Mouse (Mus musculus) ovary, postnatal 36 days (tissue): ENCODE measurements around the gene Epha5.

Experiments
- DNase-seq: peaks from one replicate; pipeline ENCODE4 v3.0.0; 2022; ENCODE audit warnings: low spot score, mixed read lengths

The Epha5 gene

DNA sequence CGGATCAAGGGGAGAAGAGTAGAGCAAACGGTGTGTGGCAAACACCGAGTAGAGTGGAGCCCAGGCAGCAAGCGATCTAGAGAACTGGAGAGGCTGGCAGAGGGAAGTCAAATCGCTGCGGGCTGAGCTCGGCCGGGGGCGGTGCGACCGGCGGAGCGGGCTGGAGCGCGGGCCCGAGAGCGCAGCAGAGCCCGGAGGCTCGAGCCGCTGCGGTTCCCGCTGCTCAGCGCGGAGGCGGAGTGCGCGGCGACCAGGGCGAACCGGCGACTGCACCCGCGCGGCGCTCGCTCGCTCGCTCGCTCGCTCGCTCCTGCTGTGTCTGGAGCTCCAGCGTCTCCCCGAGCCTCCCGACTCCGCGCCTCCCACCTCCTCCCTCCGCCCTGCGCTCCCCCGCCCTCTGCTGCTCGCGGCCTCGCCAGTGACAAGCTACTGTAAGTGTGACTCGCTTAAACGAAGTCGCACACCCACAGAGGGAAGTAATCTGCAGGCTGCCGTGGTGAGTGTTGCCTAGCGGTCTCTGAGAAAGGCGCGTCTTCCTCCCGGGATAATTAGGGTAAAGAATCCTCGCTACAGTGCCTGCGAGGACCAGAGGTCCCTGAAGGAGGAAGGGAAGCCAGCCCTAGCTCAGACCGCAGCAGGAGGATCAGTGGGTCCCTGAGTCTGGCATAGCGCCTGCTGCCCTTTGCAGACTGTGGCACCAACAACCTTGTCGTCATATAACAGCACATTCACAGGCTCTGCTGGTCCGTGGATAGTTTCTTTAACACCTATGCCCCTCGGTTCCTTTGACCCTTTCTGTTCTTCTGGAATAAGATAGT is at the start of gene Epha5:
Epha5 (minus strand) TSS at position 321 of the 818 bp plus-strand sequence.
- peak; percentile 77 for DNase-seq

DNA sequence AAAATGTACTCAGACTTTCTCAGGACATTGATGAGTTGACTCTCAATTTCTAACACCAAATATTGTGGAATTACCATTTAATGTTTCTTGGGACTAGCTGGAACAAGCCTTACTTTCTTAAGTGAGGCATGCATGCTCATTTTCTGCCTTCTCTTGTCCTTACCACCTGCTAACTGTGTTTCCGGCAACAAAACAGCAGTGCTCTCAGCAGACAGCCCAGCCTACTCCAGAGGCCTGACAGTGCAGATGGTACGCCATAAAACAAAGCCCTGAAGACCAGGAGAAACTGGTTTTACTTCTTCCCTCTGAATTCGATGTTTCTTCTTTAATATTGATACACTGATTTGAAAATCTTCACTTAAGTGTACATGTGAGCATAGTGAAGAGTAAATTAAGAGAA is 39.0 kb upstream of the Epha5 start:
- DNase-seq, result no peak

DNA sequence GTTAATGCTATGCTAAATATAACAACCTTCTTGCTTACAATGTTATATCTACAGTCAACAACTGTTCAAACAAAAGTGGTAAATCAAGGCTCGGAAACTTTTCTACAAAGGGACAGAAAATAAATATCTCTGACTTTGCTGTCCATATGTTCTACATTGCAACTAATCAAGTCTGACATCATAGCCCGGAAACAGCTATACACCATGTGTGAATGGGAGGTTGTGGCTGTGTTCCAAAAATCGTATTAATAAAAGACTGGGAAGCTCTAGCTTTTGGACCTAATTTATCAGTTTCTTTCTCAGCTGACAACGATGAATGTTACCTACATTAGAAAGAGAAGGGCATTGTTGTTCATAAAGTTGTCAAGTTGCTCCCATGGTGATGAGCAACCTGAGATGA is 37.5 kb upstream of the Epha5 start:
- DNase-seq, result no peak

DNA sequence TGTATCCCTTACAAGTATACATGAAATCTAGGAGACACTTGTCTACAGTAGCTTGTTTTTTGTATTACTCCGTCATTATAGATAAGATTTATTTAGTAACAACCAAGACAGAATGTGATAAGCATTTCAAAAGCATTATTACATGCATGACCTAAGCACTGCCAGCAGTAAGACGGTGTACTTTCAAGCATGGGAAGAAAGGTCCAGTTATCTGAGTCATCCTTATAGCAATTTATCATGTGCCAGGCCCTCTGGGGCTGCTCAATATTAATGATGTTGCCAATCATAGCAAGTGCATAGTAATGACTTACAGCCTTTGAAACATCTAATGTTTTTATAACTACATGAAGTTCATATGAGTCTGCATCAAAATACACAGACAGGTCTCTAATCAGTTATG is 36.7 kb upstream of the Epha5 start:
- DNase-seq, result no peak

DNA sequence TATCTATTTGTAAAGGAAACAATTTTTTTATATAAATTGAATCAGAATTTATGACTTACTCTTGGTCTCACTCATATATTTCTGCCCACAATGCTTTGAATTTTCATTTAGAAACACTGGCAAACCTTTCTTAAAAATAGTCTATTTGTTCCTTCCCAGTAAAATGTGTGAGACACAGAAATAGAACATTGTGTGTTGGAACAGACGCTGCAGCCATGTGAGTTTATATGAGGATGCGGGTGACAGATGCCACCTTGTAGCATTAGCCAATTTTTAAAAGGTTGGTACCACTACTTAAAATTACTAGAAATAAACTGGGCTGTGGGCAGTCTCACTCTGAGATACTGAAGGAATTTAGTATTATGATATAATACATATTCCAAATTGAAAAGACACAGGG is 23.1 kb upstream of the Epha5 start:
- DNase-seq, result no peak

DNA sequence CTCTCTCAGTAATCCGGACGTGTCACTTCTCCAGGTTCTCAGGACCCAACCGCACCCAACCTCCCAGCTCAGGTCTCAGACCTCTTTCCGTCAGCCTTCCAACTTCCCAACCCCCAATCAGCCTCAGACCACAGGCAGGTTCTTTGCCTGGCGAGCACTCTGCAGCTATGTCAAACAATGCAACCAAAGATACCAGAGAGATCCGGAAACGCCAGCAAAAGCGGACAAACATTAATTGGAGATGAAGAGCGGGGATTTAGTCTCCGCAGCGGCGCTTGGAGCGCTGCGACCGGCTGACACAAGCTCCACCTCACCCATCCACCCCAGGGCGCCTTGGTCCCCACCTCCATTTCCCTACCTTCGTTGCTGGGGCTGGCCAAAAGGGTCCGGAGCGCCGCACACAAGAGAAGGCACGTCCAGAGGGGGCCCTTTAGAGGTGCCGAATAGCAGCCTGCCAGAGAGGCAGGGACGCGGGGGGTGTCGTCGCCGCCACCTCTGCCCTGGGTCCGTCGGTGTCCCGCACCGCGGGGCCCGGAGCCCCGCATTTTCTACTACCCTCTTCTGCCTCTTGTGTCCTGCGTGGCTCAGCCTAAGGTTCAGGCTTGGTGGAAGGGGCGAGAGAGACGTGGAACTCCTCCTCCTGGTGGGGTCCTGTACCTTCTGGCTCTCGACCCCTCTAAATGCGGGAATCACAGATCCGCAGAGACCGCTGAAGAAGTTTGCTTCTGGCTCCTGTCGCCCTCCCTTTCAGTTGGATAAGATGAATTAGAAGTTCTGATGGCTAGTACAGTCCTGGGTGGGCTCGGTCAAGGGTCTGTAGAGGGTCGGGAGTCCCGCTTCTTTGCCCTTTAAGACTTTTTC is 991 bp downstream of the Epha5 start:
- DNase-seq, result peak; percentile 26

DNA sequence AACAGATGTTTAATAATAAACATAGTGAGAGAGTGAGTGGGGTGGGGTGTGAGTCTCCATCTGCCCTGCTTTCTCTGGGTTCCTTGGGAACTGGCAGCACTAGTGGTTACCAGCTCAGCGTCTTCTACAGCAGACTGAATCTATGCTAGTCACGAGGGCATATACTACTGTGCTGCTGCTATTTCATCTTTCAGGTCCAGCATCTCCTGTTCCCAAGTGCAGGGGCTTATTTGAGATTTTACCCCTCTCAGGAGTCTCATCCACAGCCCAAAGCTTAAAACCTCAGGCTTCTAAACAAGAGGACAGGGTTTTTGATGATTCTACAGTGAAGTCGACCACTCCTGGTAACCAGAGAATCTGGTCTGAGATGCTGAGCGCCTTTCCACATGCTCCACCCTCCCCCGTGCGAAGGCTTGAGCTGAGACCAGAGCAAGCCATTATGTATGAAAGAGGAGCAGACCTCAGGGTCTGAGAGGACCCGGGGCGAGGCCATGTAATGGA is 2.2 kb downstream of the Epha5 start:
- DNase-seq, result no peak

DNA sequence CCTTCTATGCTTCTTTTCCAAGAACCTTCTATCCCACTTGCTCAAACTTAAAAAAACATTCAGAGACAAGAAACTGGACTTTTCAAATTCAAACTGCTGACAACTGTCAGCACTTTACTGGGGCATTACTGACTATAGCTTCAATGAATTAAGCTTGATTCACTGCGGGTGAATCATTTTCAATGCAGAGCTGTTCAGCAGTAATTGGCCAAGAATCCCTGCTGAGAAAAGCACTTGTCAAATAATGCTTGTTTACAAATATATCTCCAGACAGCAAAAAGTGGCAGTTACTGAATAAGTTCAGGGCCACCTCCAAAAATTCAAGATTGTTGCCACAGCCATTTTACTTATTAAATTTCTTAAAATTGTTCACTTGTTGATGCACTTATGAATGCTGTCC is 4.2 kb downstream of the Epha5 start:
- DNase-seq, result no peak

DNA sequence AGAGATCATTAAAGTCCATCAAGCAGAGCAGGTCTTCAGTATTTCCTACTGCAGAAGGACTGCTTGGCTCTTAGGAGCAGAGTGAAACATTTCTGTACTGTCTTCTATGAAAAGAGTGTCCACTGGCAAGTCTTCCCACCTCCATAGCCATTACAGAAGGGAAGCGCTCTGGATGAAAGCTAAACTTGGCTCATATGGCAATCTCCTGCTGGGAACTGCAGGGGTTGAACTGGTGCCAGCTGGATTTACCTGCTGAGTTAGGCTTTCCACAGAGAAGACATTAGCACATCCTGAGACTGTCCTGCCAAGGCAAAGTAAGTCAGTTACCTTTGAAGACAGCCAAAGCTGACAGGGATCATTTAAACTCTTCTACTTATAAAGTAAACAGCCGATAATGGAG is 8.8 kb downstream of the Epha5 start:
- DNase-seq, result no peak

DNA sequence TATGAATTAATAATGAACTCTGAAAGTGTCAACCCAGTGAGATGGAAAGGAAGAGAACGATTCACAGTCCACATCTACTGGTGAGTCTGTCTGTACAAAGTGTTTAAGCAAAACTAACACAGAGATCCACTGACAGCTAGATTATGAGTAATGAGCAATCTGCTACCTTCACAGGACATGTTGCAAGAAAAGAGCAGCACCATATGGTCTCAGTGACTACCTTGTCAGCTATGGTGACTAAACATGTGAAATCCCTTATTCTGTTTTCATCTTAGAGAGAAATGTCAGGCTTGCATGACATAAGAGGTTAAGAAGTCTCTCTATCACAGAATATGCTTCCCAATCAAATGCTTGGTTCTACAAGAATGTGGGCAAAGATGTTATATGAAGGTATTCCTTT is 20.1 kb downstream of the Epha5 start:
- DNase-seq, result no peak

DNA sequence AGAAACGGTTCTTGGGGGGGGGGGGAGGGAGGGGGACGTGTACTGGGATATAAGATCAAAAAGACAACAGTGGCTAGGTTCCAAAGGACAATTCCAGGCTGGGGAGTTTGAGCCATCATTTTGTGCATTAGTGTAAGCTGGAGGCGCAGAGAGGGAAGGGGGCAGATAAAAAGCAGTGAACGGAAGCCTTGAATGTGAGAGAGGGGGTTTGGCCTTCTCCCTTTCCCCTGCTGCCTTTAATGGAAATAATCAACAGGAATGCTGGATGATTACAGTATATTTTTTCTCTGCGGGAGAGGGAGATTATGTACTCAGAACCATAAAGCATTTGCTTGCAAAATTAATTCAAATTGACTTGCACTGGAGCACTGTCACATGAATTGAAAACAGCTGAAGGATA is 51.8 kb downstream of the Epha5 start:
- no peak for DNase-seq

DNA sequence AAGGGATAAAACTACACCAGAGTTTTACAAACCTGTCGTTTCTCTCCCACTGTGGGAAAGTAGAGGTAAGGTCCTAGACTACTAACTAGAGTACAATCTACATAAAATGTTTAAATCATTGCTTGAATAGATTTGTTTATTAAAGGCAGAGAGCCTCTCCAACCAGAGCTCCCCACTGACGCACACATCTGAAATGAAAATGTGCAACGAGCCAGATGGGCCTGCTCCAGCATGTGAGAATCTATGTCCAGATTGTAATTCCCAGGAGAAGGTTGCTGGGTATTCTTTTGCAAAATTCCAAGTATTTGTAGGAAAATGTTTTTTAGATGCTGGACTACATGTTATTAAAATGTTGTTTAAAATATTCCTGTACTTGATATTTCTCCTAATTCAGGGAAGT is 57.8 kb downstream of the Epha5 start:
- DNase-seq, result no peak

DNA sequence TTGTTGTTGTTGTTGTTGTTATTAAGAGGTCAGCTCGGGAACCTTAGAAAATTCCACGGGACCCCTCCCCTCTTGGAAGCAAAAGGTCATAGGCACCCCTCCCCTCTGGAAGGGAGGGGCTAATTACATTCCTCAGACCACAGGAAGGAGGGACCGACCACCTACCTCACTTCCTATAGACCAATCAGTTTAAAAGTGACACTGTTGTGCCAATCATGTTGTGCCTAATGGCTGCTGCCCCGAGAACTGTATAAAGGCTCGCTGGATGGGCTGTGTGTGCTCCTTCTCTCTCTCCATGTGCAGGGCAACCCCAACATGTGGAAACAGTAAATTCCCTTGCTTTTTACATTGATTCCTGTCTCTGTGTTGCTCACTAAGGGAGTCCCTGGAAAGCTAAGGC is 64.1 kb downstream of the Epha5 start:
- DNase-seq, result no peak

DNA sequence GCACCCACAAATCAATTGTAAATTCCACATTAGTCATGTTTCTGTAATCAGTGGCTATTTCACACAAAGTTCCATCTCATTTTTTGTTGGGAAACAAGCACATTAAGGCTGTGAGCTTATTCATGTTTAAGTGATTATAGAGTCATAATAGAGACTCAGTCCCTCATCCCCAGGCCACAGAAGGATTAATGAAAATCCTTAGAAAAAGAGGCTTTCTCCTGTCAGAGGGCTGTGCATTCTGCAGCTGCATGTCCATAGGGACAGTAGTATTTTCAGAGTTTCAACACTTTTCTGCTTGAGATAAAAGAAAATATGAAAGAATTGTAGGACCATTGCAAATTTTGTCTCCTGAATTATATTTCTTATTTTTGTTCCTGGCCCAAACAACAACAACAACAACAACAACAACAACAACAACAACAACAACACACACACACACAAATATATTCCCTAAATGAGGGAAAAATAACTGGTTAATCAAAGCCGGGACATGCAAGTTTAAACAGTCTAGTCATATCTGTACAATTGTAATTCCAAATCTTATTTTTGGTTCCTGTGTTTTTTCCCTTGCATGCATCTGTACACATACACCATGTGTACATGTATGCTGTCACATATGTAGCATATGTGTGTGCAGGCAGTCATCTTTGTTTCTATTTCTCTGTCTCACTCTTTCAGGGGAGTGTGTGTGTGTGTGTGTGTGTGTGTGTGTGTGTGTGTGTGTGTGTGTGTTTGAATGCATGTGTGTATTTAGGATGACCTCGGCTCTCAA is 70.3 kb downstream of the Epha5 start:
- no peak for DNase-seq

DNA sequence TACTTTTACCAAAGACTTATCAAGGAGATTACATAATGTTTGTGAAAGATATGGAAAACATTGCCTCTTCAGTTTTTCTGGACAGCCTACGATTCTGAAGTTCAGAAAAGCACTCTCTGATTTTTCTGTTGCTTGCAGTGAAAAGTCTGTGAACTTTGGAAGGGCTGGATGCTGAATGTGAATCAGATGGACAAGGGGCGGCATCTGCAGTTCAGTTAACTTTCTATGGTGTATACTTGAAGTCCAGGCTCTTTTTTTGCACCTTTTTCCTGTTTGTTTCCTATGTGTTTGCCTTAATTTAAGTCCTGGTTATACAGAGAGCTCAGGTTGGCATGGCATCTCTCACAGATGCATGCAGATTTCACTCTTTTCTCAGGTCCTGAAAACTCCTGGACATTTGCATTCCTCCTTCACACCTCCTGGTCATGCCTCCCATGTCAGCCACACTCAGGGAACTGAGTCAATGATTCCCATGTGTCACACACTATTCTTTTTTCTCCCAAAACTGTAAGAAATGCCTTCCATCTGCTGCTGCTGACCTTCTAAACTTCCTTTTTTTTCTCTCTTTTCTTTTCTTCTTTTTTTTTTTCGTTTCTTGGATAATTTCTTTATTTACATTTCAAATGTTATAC is 81.2 kb downstream of the Epha5 start:
- DNase-seq, result no peak

DNA sequence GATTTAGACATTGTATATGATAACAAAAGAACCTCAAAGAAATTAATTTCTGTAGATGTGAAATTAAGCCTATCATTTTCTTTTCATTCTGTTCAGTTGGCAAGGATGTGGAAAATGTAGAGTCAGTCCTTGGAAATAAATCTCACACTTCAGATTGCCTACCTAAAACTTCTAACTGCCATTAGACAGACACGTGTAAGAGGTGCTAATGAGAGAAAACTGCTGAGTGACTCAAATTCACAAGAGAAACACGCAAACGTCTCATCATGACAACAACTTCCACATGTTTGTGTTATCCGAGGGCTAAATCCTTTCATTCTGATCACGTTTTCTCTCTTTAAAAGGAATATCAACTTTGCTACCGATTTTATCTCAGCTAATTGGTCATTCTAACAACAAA is 82.7 kb downstream of the Epha5 start:
- DNase-seq, result no peak

DNA sequence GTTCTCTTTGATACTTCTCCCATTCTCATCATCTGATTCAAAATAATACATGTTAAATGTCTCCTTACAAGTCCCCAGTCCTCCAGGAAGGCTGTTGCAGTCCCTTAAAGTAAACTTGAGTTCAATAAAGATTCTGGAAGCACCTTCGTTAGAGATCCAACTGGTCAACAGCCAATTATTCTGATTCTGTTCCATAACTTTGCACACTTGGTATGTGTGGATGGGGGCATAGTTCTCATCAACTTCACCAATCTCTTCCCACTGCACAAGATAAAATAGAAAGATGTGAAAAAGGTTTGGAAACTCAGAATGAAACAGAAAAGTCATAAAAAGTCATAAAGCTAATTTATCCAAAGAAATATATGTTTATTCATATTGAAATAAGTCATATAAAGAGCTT is 85.6 kb downstream of the Epha5 start:
- no peak for DNase-seq

DNA sequence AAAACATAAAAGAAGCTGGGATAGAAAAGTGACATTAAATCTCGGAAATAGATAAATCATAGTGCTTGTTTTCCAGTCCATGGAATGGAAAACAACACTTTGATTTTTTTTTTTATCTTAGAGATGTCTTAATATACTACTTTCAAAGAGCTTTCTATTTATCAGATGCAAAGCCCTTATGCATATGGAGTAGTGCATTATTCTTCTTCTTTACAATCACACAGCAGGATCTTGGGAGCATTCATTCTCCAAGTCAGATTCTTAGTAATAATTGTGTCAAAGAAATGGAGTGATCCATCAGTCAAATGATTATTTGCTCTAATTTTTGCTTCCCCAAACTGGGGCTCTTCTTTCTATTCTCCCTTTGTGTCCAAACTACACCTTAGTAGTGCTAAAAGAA is 96.6 kb downstream of the Epha5 start:
- no peak for DNase-seq

DNA sequence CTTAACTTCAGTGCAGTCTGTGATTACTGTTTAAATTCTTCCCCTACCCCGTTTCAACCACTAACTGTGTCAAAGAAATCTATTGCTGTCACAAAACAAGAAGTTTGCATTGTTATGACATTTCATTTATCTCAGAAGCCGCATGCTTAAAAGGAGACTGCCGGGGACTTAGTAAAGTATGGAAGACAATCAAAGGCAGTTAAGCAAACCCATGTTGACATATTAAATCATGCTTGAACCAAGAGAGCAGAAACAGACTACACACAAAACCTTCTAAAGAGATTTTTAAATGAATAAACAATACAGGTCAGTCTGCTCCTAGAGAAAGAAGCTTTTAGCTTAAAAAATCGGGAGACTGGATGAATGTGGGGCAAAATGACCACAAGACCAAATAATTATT is 97.0 kb downstream of the Epha5 start:
- DNase-seq, result no peak

DNA sequence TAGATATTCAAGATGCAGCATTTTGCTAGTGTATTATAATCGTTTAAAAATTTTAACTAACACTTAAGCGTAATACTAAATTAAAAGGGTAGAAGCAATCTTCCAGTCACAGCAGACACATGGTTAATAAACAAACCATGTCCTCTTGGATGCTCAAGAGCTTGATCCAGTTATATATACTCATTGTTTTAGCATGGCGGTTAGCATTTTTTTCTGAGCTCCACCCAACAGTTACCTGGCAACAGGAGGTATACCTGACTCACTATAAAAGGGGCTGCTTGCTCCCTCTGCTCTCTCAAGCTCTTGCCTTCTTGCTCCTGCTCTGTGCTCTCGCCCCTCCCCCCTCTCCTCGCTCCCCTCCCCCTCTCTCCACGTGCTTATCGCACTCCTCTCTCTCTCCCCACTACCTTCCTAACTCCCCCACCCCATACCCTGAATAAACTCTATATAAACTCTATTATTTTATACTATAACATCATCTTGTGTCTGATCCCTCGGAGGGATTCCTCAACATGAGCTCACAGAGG is 98.3 kb downstream of the Epha5 start:
- no peak for DNase-seq

DNA sequence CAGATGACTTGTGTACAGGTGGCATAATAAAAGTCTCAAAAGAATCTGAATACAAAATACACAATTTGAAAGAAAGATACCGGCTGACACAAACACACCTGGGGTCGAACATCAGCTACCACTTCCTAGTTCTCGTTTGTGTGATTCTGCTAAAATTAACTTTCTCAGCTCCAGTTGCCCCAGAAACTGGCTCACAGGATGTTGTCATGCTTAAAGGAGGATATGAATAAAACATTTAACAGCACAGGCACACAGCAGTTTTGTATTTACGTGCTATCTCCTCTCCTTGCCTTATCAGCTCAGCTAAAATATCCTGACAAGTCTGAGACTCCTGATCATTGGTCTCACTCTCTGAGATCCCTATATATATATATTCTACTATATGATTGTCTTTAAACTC is 99.3 kb downstream of the Epha5 start:
- no peak for DNase-seq

DNA sequence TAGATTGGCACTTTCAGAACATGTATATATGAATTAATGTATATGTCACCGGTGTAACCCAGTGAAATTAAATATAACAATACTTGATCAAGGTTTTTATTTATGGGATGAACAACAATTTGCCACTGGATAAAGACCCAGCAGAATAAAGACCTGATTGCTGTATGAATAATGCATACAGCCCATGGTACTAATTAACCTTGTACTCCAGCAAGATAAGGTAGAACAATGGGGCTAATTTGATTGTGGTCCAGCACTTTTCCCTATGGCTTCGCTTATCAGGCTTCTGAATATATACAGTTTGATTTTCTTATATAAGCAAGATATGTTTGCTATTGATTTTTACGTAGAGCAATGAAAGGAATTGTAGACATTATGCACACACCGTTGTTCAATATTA is 103.6 kb downstream of the Epha5 start:
- no peak for DNase-seq
